Mouse (Mus musculus): ENCODE measurements around the gene Crmp1.

The Crmp1 gene

GRCm38 (mm10) chr5:37238654-37239053, 3.1 kb upstream of the Crmp1 start:
- no peak for DNase-seq (ENCODE audit: extremely low read depth, insufficient read length, low spot score)

DNA sequence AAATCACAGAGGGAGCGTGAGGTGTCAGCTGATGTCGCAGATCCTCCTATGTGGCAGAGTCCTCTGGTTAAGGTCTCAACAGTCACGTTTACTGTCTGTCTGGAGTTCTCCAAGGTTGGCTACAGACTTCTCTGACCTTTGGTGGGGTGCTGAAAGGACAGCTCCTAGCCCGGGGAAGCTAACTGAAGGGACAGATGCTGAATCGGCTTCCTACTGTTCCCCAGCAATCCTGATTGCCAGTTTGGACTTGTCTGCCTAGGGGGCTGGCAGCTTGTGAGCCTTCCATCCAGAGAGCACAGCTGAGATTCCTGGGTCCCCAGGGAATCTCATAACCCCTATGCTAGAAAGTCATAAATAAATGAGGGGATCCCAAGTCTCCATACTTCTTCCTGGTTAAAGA, 1.2 kb upstream of the Crmp1 start:
- DNase-seq (ENCODE audit: extremely low read depth, insufficient read length, low spot score): no peak

- DNase-seq (ENCODE audit: extremely low read depth, insufficient read length, low spot score): no peak
These were observed 516 bp upstream of the Crmp1 start for GRCm38 (mm10) chr5:37241224-37241623.

- DNase-seq (ENCODE audit: extremely low read depth, insufficient read length, low spot score): no peak
These were observed 824 bp downstream of the Crmp1 start for GRCm38 (mm10) chr5:37242360-37243168.

DNA sequence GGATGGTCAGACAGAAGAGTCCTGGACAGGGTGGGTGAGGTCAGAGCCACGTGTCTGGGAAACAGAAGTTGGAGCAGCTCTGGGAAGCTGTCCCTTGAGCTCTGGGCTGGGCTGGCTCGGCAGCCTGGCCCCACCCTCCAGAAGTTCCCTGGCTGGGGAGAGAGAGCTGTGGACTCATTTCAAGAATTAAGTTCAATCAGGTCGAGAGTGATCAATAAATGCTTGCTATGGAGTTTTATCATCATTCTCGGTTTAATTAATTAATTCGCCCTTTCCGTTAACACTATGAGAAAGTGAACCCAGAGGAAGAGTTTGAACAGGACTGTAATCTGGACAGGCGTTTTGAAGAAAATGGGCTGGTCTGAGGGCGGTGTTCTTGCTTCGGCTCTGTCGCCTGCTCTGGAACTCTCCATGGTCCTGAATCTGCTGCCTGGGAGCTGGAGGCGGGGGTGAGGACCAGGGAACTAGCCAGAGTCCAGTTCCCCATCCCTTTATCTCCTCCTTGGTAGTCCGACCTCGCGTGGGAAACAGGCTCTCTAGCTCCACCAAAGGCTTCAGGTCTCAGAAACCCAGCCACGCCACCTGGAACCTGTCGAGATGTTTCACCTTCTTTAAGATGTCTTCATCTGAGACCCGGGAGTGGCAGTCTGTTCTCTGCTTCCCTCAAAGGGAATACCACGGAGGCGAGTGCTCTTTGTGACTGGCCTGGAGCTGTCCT, 1.6 kb downstream of the Crmp1 start:
- DNase-seq (ENCODE audit: extremely low read depth, insufficient read length, low spot score): no peak

- DNase-seq (ENCODE audit: extremely low read depth, insufficient read length, low spot score): no peak
These were observed 2.4 kb downstream of the Crmp1 start for GRCm38 (mm10) chr5:37244161-37244560.

- no peak for DNase-seq (ENCODE audit: extremely low read depth, insufficient read length, low spot score)
These were observed 3.0 kb downstream of the Crmp1 start for GRCm38 (mm10) chr5:37244666-37245242.

DNA sequence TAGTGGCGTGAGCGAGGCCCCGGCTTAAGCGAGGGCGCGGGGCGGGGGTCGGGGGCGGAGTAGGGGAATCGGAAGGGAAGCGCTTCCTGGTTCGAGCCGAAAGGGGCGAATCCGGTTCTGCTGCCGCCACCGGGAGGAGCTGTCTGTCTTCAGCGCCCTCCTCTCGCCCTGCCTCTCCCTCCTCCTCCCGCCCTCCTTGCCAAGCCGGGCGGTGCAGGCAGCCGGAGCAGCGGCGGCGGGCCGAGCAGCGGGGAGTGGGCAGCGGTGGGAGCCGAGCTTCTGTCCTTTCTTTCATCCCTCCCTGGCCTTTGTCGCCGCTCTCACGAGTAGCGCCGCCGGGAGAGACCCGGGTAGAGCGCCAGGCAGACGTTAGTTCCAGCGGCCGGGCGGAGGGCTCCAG, 3.9 kb downstream of the Crmp1 start:
- no peak for DNase-seq (ENCODE audit: extremely low read depth, insufficient read length, low spot score)

DNA sequence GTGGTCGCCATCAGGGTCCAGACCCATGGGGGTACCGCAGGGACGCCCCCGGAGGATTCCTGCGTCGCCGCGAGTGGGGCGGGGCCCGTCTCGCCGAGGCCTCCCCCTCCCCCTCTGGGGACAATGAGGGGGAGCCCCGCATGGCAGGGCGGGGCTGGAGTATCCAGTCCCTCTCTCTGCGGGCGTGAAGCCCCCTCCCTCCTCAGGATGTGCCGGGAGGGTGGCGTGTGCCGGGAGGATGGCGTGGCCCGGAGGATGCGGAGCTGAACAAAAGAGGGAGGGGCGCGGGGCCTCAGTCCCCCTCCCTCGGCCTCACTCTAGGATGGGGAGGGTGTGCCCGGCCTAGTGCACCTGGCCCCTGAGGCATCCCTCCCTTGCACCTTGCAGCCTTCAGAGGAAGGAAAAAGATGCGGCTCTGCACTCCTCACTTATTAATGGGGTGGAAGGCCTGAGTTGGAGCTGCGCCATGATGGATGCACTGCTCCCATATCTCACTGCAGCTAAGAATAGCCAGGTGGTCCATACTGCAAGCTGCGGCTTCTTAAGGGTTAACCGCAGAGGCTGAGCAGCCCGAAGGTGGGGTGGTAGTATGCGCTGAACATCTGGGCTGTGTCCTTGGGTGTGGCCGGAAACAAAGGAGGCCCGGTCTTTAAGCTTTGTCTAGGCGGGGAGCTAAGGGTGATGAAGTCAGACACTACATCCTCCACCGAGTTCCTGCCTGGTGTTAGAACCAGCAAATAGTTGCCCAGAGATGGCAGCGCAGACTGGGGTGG, 4.6 kb downstream of the Crmp1 start:
- no peak for DNase-seq (ENCODE audit: extremely low read depth, insufficient read length, low spot score)

- DNase-seq (ENCODE audit: extremely low read depth, insufficient read length, low spot score): no peak
These were observed 5.7 kb downstream of the Crmp1 start for GRCm38 (mm10) chr5:37247456-37247855.

DNA sequence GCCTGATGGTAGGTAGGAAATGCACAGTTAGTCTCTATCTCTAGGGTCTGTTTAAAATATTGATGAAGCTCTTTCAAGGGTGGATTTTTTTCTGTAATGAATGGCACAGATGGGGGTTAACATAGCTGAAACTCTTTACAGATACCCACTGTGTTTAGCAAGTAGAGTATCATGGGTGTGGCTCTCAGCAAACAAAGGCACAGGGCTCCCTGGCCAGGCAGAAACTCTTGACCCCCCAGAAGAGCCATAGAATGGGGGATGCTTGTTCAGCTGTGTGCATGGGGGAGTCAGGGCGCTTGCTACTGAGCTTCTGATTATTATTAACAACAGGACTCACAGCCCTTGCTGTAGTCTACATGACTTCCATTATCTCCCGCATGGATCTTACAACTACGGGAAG, 7.1 kb downstream of the Crmp1 start:
- no peak for DNase-seq (ENCODE audit: extremely low read depth, insufficient read length, low spot score)

GRCm38 (mm10) chr5:37251596-37251995, 9.9 kb downstream of the Crmp1 start:
- no peak for DNase-seq (ENCODE audit: extremely low read depth, insufficient read length, low spot score)

DNA sequence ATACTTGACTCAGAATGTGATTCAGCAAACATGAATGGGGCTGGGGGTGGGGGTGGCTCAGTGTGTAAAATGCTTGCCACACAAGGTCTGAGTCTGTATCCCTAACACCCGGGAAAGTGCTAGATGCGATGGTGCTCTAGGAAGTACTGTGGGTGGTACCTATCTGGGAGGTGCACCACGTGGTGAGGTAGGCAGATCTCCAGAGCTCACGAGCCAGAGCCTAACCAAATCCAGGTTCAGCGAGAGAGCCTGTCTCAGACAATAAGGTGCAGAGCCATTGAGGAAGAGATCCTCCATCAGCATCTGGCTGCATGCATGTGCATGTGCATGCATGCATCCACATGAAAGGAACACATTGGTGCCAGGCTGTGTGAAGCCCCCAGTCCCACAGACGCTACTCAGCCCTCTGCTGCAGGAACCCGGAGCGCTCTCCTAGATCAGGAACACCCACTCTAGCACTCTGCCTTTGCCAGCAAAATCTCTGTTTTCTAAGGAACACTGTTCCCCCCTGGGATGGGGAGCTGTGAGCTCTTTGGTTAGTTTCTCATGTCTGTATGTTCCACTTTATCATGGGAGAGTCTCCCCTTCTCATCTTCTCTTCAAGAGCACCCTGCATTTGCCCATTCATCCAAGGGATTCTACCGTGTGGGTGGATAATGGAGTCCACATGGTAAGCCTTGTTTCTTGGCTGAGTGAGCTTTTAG, 10.5 kb downstream of the Crmp1 start:
- DNase-seq (ENCODE audit: extremely low read depth, insufficient read length, low spot score): no peak

- no peak for DNase-seq (ENCODE audit: extremely low read depth, insufficient read length, low spot score)
These were observed 12.8 kb downstream of the Crmp1 start for GRCm38 (mm10) chr5:37254523-37254922.

- no peak for DNase-seq (ENCODE audit: extremely low read depth, insufficient read length, low spot score)
These were observed 15.1 kb downstream of the Crmp1 start for GRCm38 (mm10) chr5:37256823-37257222.

DNA sequence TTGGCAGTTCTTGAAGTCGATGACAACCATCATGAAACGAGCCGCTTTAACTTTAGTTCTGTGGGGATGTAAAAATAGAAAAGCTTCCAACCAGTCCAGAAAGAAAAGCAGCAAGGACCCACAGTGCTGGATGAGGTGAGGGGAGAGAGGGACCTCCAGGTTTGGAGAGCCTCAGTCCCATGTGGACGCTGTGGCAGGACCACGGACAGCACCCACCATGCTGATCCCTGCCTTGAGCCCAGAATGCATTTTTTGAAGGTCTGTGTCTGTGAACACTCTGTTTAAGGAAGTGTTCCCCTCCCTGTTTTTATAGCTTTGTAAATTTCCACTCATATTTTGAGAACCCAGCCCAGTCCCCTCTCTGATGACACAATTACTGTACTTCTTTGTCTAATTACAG, 15.5 kb downstream of the Crmp1 start:
- no peak for DNase-seq (ENCODE audit: extremely low read depth, insufficient read length, low spot score)

DNA sequence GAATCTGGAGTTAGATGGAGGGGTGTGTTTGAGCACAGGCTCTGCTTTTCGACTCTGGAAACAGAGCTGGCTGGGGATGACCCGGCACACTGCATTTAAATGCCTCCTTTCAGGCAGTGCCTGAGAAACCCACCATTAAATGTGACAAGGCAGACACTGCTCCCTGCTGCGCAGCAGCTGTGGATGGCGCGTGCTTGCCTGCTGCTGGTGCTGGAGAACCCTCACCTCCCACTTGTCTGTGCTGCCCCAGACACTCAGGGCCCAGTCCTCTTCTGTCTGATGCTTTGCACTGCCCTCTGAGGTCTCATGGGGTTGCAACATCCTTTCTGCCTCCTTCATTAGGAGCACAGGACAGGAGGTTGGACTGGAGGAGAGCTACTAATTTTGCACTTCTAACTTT, 20.0 kb downstream of the Crmp1 start:
- DNase-seq (ENCODE audit: extremely low read depth, insufficient read length, low spot score): no peak

- no peak for DNase-seq (ENCODE audit: extremely low read depth, insufficient read length, low spot score)
These were observed 22.1 kb downstream of the Crmp1 start for GRCm38 (mm10) chr5:37263816-37264215.

- no peak for DNase-seq (ENCODE audit: extremely low read depth, insufficient read length, low spot score)
These were observed 39.3 kb downstream of the Crmp1 start for GRCm38 (mm10) chr5:37281021-37281420.

- no peak for DNase-seq (ENCODE audit: extremely low read depth, insufficient read length, low spot score)
These were observed 46.6 kb downstream of the Crmp1 start for GRCm38 (mm10) chr5:37288374-37288773.
